Mouse (Mus musculus): ENCODE data around the gene Wnt10b.
"Not testable (repeated sequence)": the region's sequence is repeated elsewhere in the genome, so short reads cannot be mapped to it uniquely, and the experiment has no call there.

The Wnt10b gene

GRCm38 (mm10) chr15:98772511-98773211, 5.3 kb downstream of the Wnt10b start:
- DNase-seq (ENCODE audit: low spot score) = peak; percentile 25

- DNase-seq (ENCODE audit: low spot score) = no peak
Observed at GRCm38 (mm10) chr15:98771813-98772425, 6.0 kb downstream of the Wnt10b start.

DNA sequence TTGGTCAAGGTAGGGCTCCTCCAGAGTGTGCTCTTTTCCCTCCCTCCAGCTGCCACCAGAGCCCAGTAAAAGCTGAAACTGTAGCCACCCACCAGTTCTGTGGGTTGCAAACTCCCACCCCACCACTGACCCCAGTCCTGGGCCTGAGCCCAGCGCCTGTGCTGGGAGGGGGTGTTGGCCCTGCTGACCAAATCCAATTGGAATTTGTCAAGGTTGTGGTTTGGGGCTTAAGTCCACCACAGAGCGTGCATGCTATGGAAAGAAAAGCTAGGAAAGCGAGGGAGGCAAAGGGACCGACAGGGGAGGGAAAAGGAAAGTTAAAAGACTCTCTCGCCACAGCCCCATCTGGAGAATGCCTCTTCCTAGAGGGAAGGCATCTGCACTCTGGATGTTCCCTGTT, 9.7 kb downstream of the Wnt10b start:
- no peak for DNase-seq (ENCODE audit: low spot score)

- DNase-seq (ENCODE audit: low spot score) = no peak
Observed at GRCm38 (mm10) chr15:98765929-98766328, 12.0 kb downstream of the Wnt10b start.

GRCm38 (mm10) chr15:98762670-98763529, 15.1 kb downstream of the Wnt10b start, which contains the start of gene Arf3:
Arf3 (minus strand) TSS chr15:98763214.
- peak; percentile 97 for DNase-seq (ENCODE audit: low spot score)

DNA sequence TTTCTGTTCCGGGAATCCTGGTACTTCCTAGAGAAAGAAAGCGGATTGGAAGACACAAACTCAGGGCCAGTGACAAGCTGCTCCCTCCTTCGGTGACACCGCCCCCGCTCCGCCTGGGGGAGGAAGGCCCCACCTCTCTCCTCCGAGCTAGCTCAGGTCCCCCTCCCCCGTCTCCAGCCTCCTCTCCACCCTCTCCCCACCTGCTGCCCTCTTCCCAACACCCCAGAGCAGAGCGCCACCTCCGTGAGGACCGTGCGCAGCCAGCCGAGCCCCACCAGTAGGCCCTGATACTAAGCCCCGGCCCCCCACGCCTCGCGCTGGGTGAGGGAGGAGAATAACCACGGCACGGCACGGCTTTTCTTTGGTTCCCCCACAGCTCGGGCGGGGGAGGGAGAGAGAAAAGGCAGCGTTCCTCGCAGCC, 15.7 kb downstream of the Wnt10b start:
- DNase-seq (ENCODE audit: low spot score) = peak; percentile 83

DNA sequence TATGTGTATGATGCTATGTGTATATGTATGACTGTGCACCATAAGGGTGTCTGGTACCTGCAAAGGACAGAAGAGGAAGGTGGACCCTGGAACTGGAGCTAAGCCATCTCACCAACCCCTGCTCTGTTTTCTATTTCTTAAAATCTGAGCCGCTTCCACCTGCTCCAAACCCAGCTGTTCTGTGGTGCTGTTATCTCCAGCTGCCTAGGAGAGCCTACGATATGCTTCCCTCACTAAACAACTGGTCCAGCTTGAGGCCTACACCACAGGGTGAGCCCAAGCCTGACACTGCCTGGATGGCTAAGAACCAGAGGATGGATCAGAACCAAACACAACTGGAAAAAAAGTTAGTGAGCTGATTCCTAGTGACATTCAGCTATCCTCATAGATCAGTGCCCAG, 23.8 kb downstream of the Wnt10b start:
- no peak for DNase-seq (ENCODE audit: low spot score)

GRCm38 (mm10) chr15:98753021-98753423, 24.9 kb downstream of the Wnt10b start:
- DNase-seq (ENCODE audit: low spot score) = no peak

- DNase-seq (ENCODE audit: low spot score) = no peak
Observed at GRCm38 (mm10) chr15:98749093-98749492, 28.9 kb downstream of the Wnt10b start.

GRCm38 (mm10) chr15:98747296-98747695, 30.7 kb downstream of the Wnt10b start:
- DNase-seq (ENCODE audit: low spot score) = no peak

DNA sequence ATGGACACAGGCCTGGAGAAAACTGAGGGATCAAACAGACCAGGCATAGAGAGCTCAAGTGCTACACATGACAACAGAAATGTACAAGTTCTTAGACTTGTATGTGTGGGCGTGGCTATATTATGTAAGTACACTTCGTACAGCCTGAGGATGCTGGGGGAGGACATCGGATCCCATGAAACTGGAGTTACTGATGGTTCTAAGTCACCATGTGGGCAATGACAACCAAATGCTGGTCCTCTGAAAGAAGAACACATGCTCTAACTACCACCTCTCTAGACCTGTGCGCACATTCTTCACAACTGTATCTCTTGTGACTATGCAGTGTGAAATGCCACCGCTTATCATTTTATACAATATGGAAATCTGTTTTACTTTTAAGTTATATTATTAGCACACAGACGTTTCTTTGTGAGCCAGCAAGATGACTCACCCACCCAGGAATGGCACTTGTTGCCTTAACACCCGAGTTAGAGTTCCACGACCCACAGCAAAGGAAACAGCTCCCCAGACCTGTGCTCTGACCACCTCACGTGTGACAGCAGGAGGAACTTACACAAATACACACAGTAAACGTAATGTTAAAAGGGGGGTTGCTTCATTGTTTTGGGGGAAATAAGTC, 31.5 kb downstream of the Wnt10b start:
- DNase-seq (ENCODE audit: low spot score) = no peak

DNA sequence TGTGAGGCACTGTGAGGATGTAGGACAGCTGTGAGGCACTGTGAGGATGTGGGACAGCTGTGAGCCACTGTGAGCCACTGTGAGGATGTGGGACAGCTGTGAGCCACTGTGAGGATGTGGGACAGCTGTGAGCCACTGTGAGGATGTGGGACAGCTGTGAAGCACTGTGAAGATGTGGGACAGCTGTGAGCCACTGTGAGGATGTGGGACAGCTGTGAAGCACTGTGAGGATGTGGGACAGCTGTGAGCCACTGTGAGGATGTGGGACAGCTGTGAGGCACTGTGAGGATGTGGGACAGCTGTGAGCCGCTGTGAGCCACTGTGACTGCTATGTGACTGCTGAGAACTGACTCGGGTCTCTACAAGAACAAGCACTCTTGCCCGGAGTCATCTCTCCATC, 34.1 kb downstream of the Wnt10b start:
- DNase-seq (ENCODE audit: low spot score) = not testable (repeated sequence)

- DNase-seq (ENCODE audit: low spot score) = peak; percentile 59
Observed at GRCm38 (mm10) chr15:98742766-98743428, 35.1 kb downstream of the Wnt10b start.

DNA sequence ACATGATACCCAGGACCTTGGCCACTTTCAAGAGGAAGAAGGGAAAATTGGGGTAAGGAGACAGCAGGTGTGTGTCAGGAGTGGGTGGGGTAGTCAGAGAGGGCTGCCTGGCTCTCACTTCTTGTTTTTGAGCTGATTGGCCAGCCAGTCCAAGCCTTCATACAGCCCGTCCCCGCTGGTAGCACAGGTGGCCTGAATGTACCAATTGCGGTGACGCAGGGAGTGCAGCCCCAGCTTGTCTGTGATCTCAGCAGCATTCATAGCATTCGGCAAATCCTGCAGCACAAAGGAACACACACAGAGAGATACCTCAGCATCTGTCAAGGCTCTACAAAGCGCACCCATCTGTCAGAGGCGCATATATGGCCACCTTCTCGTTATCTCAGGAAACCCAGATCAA, 37.7 kb downstream of the Wnt10b start:
- DNase-seq (ENCODE audit: low spot score) = no peak

GRCm38 (mm10) chr15:98738796-98739195, 39.2 kb downstream of the Wnt10b start:
- DNase-seq (ENCODE audit: low spot score) = no peak

DNA sequence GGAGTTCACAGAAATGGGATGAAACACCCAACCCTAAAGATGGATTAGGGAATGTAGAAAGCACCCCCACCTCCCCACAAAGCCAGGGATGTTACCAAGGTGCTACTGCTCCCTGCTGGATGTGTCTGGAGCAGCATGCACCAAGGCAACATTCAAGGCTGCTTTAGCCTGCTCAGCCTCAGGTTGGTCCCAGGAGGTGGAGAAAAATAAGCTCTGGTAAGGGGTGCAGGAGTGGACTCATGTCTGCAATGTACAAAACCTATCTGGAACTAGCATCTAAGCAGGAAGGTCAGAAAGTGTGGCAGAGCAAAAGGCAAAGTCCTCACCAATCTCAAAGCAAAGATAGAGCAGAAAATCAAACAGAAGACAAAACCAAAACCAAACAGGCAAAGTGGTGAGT, 40.1 kb downstream of the Wnt10b start:
- DNase-seq (ENCODE audit: low spot score) = peak; percentile 48

DNA sequence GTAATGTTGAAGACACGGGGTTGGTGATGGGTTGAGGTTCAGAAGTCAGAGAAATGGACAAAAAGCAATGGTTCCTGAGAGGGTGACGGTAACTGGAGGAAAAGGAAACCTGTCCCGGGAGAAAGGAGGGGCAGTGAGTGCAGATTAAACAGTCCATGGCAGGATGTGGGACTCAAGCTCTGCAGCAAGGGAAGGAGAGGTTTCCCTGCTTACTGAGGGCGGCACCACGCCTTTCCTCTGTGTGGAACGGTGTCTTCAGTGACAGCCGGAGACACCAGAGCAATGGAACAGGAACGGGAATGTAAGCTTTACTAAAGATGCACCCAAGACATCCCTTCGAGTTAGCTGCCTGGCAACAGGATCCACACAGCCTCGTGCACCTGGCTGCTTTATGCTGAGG, 41.4 kb downstream of the Wnt10b start:
- peak; percentile 55 for DNase-seq (ENCODE audit: low spot score)

DNA sequence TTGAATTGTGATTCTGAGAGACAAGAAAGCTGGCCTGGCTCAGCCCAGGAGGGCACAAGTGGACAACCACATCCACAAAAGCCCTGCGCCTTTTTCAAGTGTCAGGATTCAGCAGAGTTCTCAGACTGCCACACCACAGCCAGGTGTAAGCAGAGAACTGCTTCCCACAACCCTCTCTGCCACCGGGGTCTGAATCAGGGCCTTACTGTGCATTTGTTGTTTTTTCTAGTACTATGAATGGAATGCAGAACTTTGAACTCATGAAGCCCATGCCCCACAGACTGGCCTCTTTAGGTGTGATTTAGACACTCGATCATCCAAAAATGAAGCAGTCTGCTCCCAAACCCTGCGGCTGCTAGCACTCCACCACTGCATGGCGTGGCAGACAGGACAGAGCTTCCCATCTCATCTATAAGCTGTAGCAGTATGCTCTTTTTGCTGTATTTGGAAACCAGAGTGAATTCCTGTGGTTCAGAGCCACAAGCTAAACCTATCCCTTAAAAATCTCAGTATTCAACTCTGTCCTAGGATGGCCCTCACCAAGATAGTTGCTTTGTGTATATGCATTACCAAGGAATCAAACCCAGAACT, 43.9 kb downstream of the Wnt10b start:
- no peak for DNase-seq (ENCODE audit: low spot score)

- no peak for DNase-seq (ENCODE audit: low spot score)
Observed at GRCm38 (mm10) chr15:98733370-98733769, 44.6 kb downstream of the Wnt10b start.

DNA sequence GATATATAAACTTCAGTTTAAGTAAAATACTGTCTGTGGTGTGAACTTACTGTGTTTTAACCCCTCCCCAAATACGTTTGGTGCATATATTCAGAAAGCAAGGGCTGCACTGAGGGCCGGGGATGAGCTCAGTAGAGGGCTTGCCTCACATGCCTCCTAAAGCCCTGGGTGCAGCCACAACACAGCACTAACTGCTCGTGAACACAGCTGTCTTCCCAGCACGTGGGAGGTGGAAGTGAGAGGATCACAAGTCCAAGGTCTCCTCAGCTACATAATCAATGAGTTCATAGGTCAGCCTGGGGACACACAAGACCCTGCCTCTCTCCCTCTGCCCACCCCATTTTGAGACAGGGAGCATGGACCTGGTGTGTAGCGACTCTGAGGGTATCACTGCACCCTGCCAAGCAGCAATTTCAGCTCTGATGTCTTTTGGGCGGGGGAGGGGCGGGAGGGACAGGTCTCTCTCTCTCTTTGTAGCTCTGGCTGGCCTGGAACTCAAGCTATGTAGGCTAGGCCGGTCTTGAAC, 45.9 kb downstream of the Wnt10b start:
- DNase-seq (ENCODE audit: low spot score) = no peak

DNA sequence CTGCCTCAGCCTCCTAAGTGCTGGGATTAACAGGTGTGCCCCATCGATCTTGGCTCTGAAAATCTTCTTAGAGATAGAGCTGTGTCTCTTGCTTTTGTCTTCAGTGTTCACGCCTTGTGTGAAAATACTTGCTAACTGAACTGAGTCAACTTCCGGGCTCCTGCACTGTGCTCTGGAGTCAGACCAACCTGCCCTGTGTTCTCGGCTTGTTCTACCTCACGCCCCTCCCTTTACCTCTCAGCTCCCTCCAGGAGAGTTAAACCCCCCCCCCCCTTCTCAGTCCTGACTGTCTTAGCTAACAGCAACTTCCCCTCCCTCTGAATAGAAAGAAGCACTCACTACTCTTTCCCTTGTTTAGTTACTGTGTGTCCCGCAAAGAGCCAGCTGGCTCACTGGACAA, 47.2 kb downstream of the Wnt10b start:
- no peak for DNase-seq (ENCODE audit: low spot score)
